Mouse (Mus musculus): ENCODE measurements at regions not wholly inside any gene's neighbourhood (a gene's known extent, or its start where the extent isn't known, plus 50 kb on each side); places are given as distances from the start of the nearest gene placed in this dataset.

- no peak for DNase-seq (ENCODE audit: low read depth)
Observed at GRCm38 (mm10) chr1:61175239-61175638, 197.5 kb downstream of the Icos start.

- no peak for DNase-seq (ENCODE audit: low read depth)
Observed at GRCm38 (mm10) chr1:61179461-61179860, 201.7 kb downstream of the Icos start.

GRCm38 (mm10) chr1:61181099-61181821 is 203.5 kb downstream of the Icos start:
- DNase-seq (ENCODE audit: low read depth), result peak; percentile 68

GRCm38 (mm10) chr1:61187381-61188100 is 209.8 kb downstream of the Icos start:
- no peak for DNase-seq (ENCODE audit: low read depth)

- DNase-seq (ENCODE audit: low read depth), result no peak
Observed at GRCm38 (mm10) chr1:61190921-61191320, 213.2 kb downstream of the Icos start.

GRCm38 (mm10) chr1:61198549-61199062 is 220.9 kb downstream of the Icos start:
- no peak for DNase-seq (ENCODE audit: low read depth)

- DNase-seq (ENCODE audit: low read depth), result no peak
Observed at GRCm38 (mm10) chr1:61201006-61201405, 223.3 kb downstream of the Icos start.

- no peak for DNase-seq (ENCODE audit: low read depth)
Observed at GRCm38 (mm10) chr1:61202079-61202478, 224.4 kb downstream of the Icos start.

GRCm38 (mm10) chr1:61203170-61203569 is 225.4 kb downstream of the Icos start:
- no peak for DNase-seq (ENCODE audit: low read depth)

GRCm38 (mm10) chr1:61203612-61204011 is 225.9 kb downstream of the Icos start:
- DNase-seq (ENCODE audit: low read depth), result no peak

- no peak for DNase-seq (ENCODE audit: low read depth)
Observed at GRCm38 (mm10) chr1:61205137-61205536, 227.4 kb downstream of the Icos start.

GRCm38 (mm10) chr1:61206861-61207380 is 229.2 kb downstream of the Icos start:
- DNase-seq (ENCODE audit: low read depth), result no peak

GRCm38 (mm10) chr1:61208386-61208785 is 230.7 kb downstream of the Icos start:
- no peak for DNase-seq (ENCODE audit: low read depth)

- DNase-seq (ENCODE audit: low read depth), result no peak
Observed at GRCm38 (mm10) chr1:61221131-61221530, 243.4 kb downstream of the Icos start.

- no peak for DNase-seq (ENCODE audit: low read depth)
Observed at GRCm38 (mm10) chr1:61228942-61229341, 251.2 kb downstream of the Icos start.

GRCm38 (mm10) chr1:61233001-61233400 is 255.3 kb downstream of the Icos start:
- no peak for DNase-seq (ENCODE audit: low read depth)

GRCm38 (mm10) chr1:61233476-61234297 is 256.0 kb downstream of the Icos start:
- no peak for DNase-seq (ENCODE audit: low read depth)

- DNase-seq (ENCODE audit: low read depth), result no peak
Observed at GRCm38 (mm10) chr1:61234298-61234682, 256.6 kb downstream of the Icos start.

GRCm38 (mm10) chr1:61236511-61236910 is 258.8 kb downstream of the Icos start:
- no peak for DNase-seq (ENCODE audit: low read depth)

- no peak for DNase-seq (ENCODE audit: low read depth)
Observed at GRCm38 (mm10) chr1:61238668-61239067, 260.9 kb downstream of the Icos start.

- DNase-seq (ENCODE audit: low read depth), result no peak
Observed at GRCm38 (mm10) chr1:61257561-61257960, 279.8 kb downstream of the Icos start.

- no peak for DNase-seq (ENCODE audit: low read depth)
Observed at GRCm38 (mm10) chr1:61263466-61263865, 285.7 kb downstream of the Icos start.

All from 416B (cell line).